ENCODE assay signal across 7 mouse cellular contexts in genomic region chr17:33915671-33916250, GRCm38 (mm10). TPM values are rescaled to one million over a fixed set of nuclear protein-coding genes. Genes with fewer than 3 reads are reported as not detected.
DNase-seq lines count a peak whose midpoint lies in the region; ATAC-seq lines count a peak whose summit lies in the region.

TSS of gene Tapbp (plus strand) at chr17:33915899.
TSS of gene Zbtb22 (plus strand) at chr17:33915904.

- H3K27ac ChIP-seq in embryonic facial prominence, embryonic 11.5 days (replicated peaks; ENCODE audit: low read depth, low read length): peak within 1 kb of the TSS; percentile 59
- H3K27ac ChIP-seq in limb, embryonic 10.5 days: peak within 1 kb of the TSS; percentile 94
- peak within 1 kb of the TSS; percentile 82 for H3K27ac ChIP-seq in midbrain, embryonic 13.5 days

- no peaks in the 10 kb centered on the region for H3K27me3 ChIP-seq in embryonic facial prominence, embryonic 11.5 days (ENCODE audit: control insufficient read depth, insufficient read depth, low read length)
- H3K27me3 ChIP-seq in limb, embryonic 10.5 days (ENCODE audit: low read depth, poor library complexity, severe bottlenecking): peaks cover 7% of the 10 kb centered on the region; the same call in 1 of the 2 replicates
- peaks cover 13% of the 10 kb centered on the region for H3K27me3 ChIP-seq in midbrain, embryonic 13.5 days

- H3K4me1 ChIP-seq in embryonic facial prominence, embryonic 11.5 days (ENCODE audit: control insufficient read depth, insufficient read depth, low read length): peaks cover 2% of the 10 kb centered on the region
- H3K4me1 ChIP-seq in limb, embryonic 10.5 days: peaks cover 50% of the 10 kb centered on the region
- peaks cover 76% of the 10 kb centered on the region for H3K4me1 ChIP-seq in midbrain, embryonic 13.5 days (replicated peaks)

- peak; percentile 87 for ATAC-seq in embryonic facial prominence, embryonic 11.5 days (replicated peaks; ENCODE audit: insufficient number of reproducible peaks, low FRiP score, low TSS enrichment, low read depth)
- peak; percentile 69 for ATAC-seq in granulocyte monocyte progenitor cell, adult 5-6 weeks (replicated peaks; ENCODE audit: poor library complexity, severe bottlenecking)
- peak; percentile 95 for ATAC-seq in midbrain, embryonic 13.5 days

- no peaks in the 10 kb centered on the region for H3K9me3 ChIP-seq in embryonic facial prominence, embryonic 11.5 days (replicated peaks; ENCODE audit: control insufficient read depth, low read length)
- H3K9me3 ChIP-seq in limb, embryonic 10.5 days (replicated peaks): no peaks in the 10 kb centered on the region
- H3K9me3 ChIP-seq in midbrain, embryonic 13.5 days: no peaks in the 10 kb centered on the region

- peak within 1 kb of the TSS; percentile 54 for H3K4me3 ChIP-seq in embryonic facial prominence, embryonic 11.5 days (ENCODE audit: low read depth, low read length)
- H3K4me3 ChIP-seq in limb, embryonic 10.5 days: peak within 1 kb of the TSS; percentile 72
- H3K4me3 ChIP-seq in midbrain, embryonic 13.5 days (replicated peaks): peak within 1 kb of the TSS; percentile 52

- H3K9ac ChIP-seq in embryonic facial prominence, embryonic 11.5 days (replicated peaks; ENCODE audit: low read length): peak within 1 kb of the TSS; percentile 61
- peak within 1 kb of the TSS; percentile 64 for H3K9ac ChIP-seq in midbrain, embryonic 13.5 days (replicated peaks)

- peak within 1 kb of the TSS; percentile 46 for H3K4me2 ChIP-seq in embryonic facial prominence, embryonic 11.5 days (ENCODE audit: low read depth, low read length)
- peak within 1 kb of the TSS; percentile 64 for H3K4me2 ChIP-seq in midbrain, embryonic 13.5 days (replicated peaks)

- peak; percentile 98 for DNase-seq in adrenal gland, postnatal 14 days
- peak; percentile 98 for DNase-seq in embryonic facial prominence, embryonic 11.5 days (ENCODE audit: low spot score)
- peak; percentile 99 for DNase-seq in kidney, adult 11 months
- peak; percentile 95 for DNase-seq in limb, embryonic 10.5 days (ENCODE audit: low spot score)
- peak; percentile 90 for DNase-seq in spleen, adult 12 weeks (ENCODE audit: low spot score)

- H3K36me3 ChIP-seq in embryonic facial prominence, embryonic 11.5 days (replicated peaks; ENCODE audit: control insufficient read depth, insufficient read depth, low read depth, low read length): peaks cover 23% of the 10 kb centered on the region
- peaks cover 64% of the 10 kb centered on the region for H3K36me3 ChIP-seq in limb, embryonic 10.5 days
- H3K36me3 ChIP-seq in midbrain, embryonic 13.5 days: peaks cover 58% of the 10 kb centered on the region

- under 1% methylated on average over 31 of the region's 34 CpGs for WGBS in embryonic facial prominence, embryonic 11.5 days
- under 1% methylated on average over 34 of the region's 34 CpGs for WGBS in limb, embryonic 10.5 days
- under 1% methylated on average over 27 of the region's 34 CpGs for WGBS in midbrain, embryonic 13.5 days

RNA-seq across cellular contexts. Expression of gene Tapbp, which starts in this region (rescaled TPM):
- 132 and 145 TPM in 2 replicates for total RNA-seq in adrenal gland, postnatal 14 days (2021)
- polyA plus RNA-seq in embryonic facial prominence, embryonic 11.5 days (2014; fragmentation: Nextera tagmentation; extraction: Ambion mirVana): 11.3 and 12.8 TPM in 2 replicates
- total RNA-seq in granulocyte monocyte progenitor cell, adult 5-6 weeks (2014; fragmentation: Nextera tagmentation): 68.2 and 76.8 TPM in 2 replicates
- 48.0 and 57.7 TPM in 2 replicates for total RNA-seq in granulocyte monocyte progenitor cell, adult 5-6 weeks (2017)
- polyA plus RNA-seq in limb, embryonic 10.5 days (2016; fragmentation: Nextera tagmentation; extraction: Ambion mirVana): 9.2 and 16.0 TPM in 2 replicates
- 18.1 and 19.6 TPM in 2 replicates for polyA plus RNA-seq in midbrain, embryonic 13.5 days (2015; fragmentation: Nextera tagmentation; extraction: Ambion mirVana)

RNA-seq across cellular contexts. Expression of gene Zbtb22, which starts in this region (rescaled TPM):
- 25.5 and 34.5 TPM in 2 replicates for total RNA-seq in adrenal gland, postnatal 14 days (2021)
- 7.3 and 8.4 TPM in 2 replicates for polyA plus RNA-seq in embryonic facial prominence, embryonic 11.5 days (2014; fragmentation: Nextera tagmentation; extraction: Ambion mirVana)
- 11.9 and 22.0 TPM in 2 replicates for total RNA-seq in granulocyte monocyte progenitor cell, adult 5-6 weeks (2014; fragmentation: Nextera tagmentation)
- 16.8 and 23.9 TPM in 2 replicates for total RNA-seq in granulocyte monocyte progenitor cell, adult 5-6 weeks (2017)
- 20.2 and 23.2 TPM in 2 replicates for polyA plus RNA-seq in limb, embryonic 10.5 days (2016; fragmentation: Nextera tagmentation; extraction: Ambion mirVana)
- 20.3 TPM in 2 replicates for polyA plus RNA-seq in midbrain, embryonic 13.5 days (2015; fragmentation: Nextera tagmentation; extraction: Ambion mirVana)

Comparison
In these comparisons a context has a peak if more than half of its experiments do, and no peak if none do; other contexts are left out.
1. Peak in every context shown above with its lines: DNase-seq, ATAC-seq, H3K4me3 ChIP-seq and H3K27ac ChIP-seq.